Comparison of ENCODE assay signal across 8 mouse cellular contexts in genomic region chr6:71707511-71708501, GRCm38 (mm10). TPM values are rescaled to one million over a fixed set of nuclear protein-coding genes. Genes with fewer than 3 reads are reported as not detected.
A peak's percentile ranks its signal among the peaks of the same experiment; 100 is the strongest.
DNase-seq lines count a peak whose midpoint lies in the region; ATAC-seq lines count a peak whose summit lies in the region.

Gene Reep1, plus strand, starts transcription at chr6:71707561.

- peaks cover 23% of the 10 kb centered on the region for H3K4me1 ChIP-seq in forebrain, embryonic 10.5 days
- H3K4me1 ChIP-seq in heart, embryonic 13.5 days, result peaks cover 16% of the 10 kb centered on the region
- H3K4me1 ChIP-seq in liver, embryonic 16.5 days (ENCODE audit: control insufficient read depth, low read depth, low read length), result peaks cover 3% of the 10 kb centered on the region

- under 1% methylated on average over 78 of the region's 91 CpGs for WGBS in forebrain, embryonic 10.5 days
- WGBS in heart, embryonic 13.5 days, result under 1% methylated on average over 70 of the region's 91 CpGs
- under 1% methylated on average over 89 of the region's 91 CpGs for WGBS in liver, embryonic 16.5 days (ENCODE audit: insufficient replicate concordance)

- peak within 1 kb of the TSS; percentile 84 for H3K27ac ChIP-seq in forebrain, embryonic 10.5 days
- peak within 1 kb of the TSS; percentile 87 for H3K27ac ChIP-seq in heart, embryonic 13.5 days (replicated peaks)
- no peak within 1 kb of the TSS for H3K27ac ChIP-seq in liver, embryonic 16.5 days (ENCODE audit: low read length)

- peak; percentile 78 for ATAC-seq in heart, embryonic 13.5 days (ENCODE audit: extremely low read depth, insufficient number of reproducible peaks, low FRiP score, low TSS enrichment)
- ATAC-seq in liver, embryonic 16.5 days (ENCODE audit: low read depth), result peak; percentile 91

- peak within 1 kb of the TSS; percentile 63 for H3K4me3 ChIP-seq in forebrain, embryonic 10.5 days
- H3K4me3 ChIP-seq in heart, embryonic 13.5 days, result peak within 1 kb of the TSS; percentile 75
- peak within 1 kb of the TSS; percentile 58 for H3K4me3 ChIP-seq in liver, embryonic 16.5 days (ENCODE audit: low read depth, low read length)

- no peaks in the 10 kb centered on the region for H3K9me3 ChIP-seq in forebrain, embryonic 10.5 days
- no peaks in the 10 kb centered on the region for H3K9me3 ChIP-seq in heart, embryonic 13.5 days
- no peaks in the 10 kb centered on the region for H3K9me3 ChIP-seq in liver, embryonic 16.5 days (replicated peaks; ENCODE audit: control insufficient read depth, low read length)

- peak; percentile 49 for DNase-seq in ES-CJ7 (ENCODE audit: low read depth, low spot score)
- peak; percentile 85 for DNase-seq in brain, adult 2 months (ENCODE audit: low read depth, low spot score)
- DNase-seq in forebrain, embryonic 10.5 days (ENCODE audit: extremely low spot score, low spot score), result peak; percentile 62
- DNase-seq in kidney, postnatal 36 days, result peak; percentile 20 to 43
- DNase-seq in ovary, postnatal 36 days (ENCODE audit: low spot score), result peak; percentile 79
- peak; percentile 5 to 42 for DNase-seq in urinary bladder, postnatal 36 days (ENCODE audit: low spot score in 2 of 2)

- 0 out of 2 replicates have a peak, but pooled peaks cover 2% of the 10 kb centered on the region for H3K36me3 ChIP-seq in forebrain, embryonic 10.5 days (replicated peaks)
- peaks cover 9% of the 10 kb centered on the region for H3K36me3 ChIP-seq in heart, embryonic 13.5 days
- H3K36me3 ChIP-seq in liver, embryonic 16.5 days (ENCODE audit: control insufficient read depth, insufficient read depth), result no peaks in the 10 kb centered on the region

- peak within 1 kb of the TSS; percentile 78 for H3K4me2 ChIP-seq in heart, embryonic 13.5 days
- peak within 1 kb of the TSS; percentile 76 for H3K4me2 ChIP-seq in liver, embryonic 16.5 days (ENCODE audit: low read depth, low read length)

- peaks cover 39% of the 10 kb centered on the region for H3K27me3 ChIP-seq in forebrain, embryonic 10.5 days (ENCODE audit: poor library complexity, severe bottlenecking)
- H3K27me3 ChIP-seq in heart, embryonic 13.5 days (replicated peaks), result peaks cover 20% of the 10 kb centered on the region
- H3K27me3 ChIP-seq in liver, embryonic 16.5 days (ENCODE audit: control insufficient read depth, insufficient read depth, low read depth, low read length), result peaks cover 33% of the 10 kb centered on the region

- peak within 1 kb of the TSS; percentile 89 for H3K9ac ChIP-seq in heart, embryonic 13.5 days
- H3K9ac ChIP-seq in liver, embryonic 16.5 days (ENCODE audit: low read depth, low read length), result peak within 1 kb of the TSS; percentile 44

RNA-seq across cellular contexts. Expression of gene Reep1, which starts in this region (rescaled TPM):
- 21.4 and 21.9 TPM in 2 replicates for polyA plus RNA-seq in forebrain, embryonic 10.5 days (2016; fragmentation: Nextera tagmentation; extraction: Ambion mirVana)
- 17.9 and 18.6 TPM in 2 replicates for polyA plus RNA-seq in heart, embryonic 13.5 days (2015; fragmentation: Nextera tagmentation; extraction: Ambion mirVana)
- polyA plus RNA-seq in liver, embryonic 16.5 days (2015; fragmentation: Nextera tagmentation; extraction: Ambion mirVana), result 3.2 and 3.4 TPM in 2 replicates

Comparison
In these comparisons a context has a peak if more than half of its experiments do, and no peak if none do; other contexts are left out.
1. DNase-seq: peak in every context shown above with its lines; median percentile 85 in brain, adult 2 months; 79 in ovary, postnatal 36 days; 62 in forebrain, embryonic 10.5 days; 49 in ES-CJ7; 32 in kidney, postnatal 36 days; 24 in urinary bladder, postnatal 36 days.